Mouse (Mus musculus): Measurements from ENCODE around the gene G430095P16Rik.

G430095P16Rik gene

GRCm38 (mm10) chr8:84703466-84704249 lies 19.1 kb upstream of the G430095P16Rik start:
- DNase-seq = no peak

DNA sequence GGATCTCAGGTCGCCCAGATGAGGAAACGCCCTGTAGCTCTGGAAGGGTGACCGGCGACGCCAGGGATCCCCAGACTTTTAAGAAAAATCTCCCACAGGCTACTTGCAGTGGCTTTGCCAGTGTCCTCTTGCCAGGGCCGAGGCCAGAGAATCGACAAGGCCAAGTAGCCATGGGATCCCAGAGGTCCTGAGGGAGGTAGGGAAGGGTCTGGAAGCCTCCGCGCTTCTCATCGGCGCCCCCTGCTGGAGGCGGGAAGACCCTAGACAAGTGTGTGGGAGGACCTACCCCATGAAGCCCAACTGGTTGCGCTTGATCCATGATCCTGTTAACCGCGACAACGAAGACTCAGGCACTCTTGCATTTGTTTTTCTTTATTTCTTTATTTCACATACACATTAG lies 18.5 kb upstream of the G430095P16Rik start:
- peak; percentile 90 for DNase-seq

- peak; percentile 60 for DNase-seq
Measured at GRCm38 (mm10) chr8:84704867-84705831, 17.7 kb upstream of the G430095P16Rik start.

DNA sequence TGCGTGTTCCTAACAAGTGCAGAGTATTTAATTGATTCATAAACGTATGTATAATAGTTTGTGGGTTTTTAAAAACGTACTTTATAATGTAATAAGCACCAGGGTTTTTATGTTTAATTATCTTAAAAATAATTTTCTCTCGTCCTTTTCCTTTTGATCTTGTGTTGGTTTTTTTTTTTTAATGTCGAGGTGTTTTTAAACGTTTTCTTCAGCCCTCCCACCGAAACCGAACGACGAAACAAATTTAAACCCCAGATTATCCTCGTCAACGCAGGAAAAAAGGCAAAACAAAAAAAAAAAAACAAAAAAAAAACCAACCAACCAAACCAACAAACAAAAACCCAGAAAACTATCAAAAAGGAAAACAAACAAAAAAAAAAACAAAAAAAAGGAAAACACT lies 16.8 kb upstream of the G430095P16Rik start:
- DNase-seq = no peak

DNA sequence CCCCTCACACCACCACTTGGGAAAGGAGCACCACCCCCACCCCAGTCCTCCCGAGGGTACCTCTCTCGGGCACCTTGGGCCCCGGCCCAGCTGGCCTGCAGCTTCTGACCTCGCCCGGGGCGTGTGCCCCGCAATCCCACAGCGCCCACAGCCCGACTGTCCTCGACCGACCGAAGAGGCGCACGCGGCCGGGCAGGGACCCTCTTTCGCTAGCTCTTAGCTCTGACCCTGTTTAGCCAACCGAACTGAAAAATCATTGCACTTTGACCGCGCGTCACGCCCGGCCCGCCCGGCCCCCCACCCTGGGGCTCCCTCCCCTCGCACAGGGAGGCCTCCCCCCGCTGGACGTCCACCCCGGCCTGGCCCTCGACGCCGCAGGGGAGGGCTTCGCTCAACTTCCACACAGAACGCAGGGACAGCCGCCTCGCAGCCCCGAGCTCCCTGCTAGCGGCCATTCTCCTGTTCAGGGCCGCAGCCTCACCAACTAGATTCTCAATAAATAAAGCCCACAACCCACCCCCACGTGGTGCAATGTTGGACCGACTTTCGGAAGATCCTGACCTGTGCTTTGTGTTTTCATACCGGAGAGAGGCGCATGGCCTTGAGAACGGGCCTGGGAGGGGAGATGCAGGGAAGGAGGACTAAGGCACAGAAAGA lies 16.1 kb upstream of the G430095P16Rik start:
- DNase-seq = peak; percentile 53

- DNase-seq = peak; percentile 81
Measured at GRCm38 (mm10) chr8:84707267-84707883, 15.4 kb upstream of the G430095P16Rik start.

DNA sequence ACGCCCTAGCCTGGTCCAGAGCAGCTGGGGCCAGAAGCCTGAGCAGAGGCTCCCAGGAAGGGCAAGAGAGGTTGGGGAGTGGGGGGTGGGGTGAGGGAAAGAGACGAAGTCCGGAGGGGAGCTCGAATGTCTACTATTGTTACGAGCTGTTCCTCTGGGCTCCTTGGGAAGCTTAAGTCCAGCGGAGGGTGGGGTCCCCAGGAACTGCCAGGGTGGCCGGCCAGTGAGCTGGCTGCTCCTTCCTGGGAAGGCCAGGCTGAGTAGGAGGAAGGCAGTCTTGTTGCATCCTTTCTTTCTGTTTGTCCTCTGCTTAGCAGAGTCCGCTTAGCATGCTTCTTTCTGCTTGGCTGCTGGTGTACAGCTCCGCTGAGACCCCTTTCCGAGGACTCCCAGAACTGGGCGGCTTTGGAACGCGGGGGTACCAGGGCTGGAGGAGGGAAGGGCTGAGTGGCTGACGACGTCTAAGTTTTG lies 14.7 kb upstream of the G430095P16Rik start:
- peak; percentile 69 for DNase-seq

DNA sequence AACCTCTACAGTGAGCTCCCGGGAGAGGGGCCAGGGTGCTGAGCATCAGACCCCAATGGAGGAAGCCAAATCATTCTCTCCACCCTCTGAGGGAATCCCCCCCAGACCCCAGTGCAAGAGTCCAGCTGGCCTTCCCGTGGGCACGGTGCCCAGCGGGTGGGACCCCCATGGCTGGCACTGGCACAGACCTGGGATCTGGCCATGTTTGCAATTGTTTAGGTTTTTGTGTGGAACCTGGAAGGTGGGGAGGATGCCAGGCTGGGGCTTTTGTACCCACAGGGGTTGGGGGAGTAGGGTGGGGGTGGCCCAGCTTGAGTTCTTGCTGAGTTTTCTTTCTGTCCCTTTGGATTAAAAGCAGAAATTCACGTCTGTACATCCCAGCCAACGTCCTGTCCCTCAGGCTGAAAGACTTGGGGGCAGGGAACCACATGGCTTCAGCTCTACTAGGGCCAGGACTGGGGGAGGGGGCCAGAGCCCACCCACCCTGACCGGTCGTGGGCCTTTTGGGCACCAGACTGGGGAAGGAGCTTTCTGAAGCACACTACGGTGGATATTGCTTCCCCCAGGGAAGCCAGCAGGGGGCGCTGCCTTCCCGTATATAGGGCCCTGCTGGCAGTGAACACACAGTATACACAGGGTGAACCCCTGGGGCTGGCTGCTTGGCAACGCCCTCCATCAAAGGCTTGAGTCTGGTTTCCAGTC lies 13.9 kb upstream of the G430095P16Rik start:
- DNase-seq = peak; percentile 92

DNA sequence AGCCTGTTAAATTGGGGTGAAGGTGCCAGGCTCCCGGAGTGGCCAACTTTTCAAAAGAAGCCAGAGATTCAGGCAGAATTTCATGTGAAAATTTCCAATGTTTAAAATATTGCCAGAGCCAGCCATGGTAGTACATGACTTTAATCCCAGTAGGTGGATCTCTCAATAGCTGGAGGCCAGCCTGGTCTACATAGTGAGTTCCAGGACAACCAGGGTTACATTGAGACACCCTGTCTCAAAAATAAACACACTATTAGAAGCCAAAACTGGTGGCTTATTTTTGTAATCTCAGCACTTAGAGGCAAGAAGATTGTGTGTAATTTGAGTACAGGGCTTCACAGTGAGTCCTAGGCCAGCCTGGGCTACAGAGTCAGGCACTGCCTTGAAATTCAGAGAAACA lies 12.9 kb upstream of the G430095P16Rik start:
- no peak for DNase-seq

DNA sequence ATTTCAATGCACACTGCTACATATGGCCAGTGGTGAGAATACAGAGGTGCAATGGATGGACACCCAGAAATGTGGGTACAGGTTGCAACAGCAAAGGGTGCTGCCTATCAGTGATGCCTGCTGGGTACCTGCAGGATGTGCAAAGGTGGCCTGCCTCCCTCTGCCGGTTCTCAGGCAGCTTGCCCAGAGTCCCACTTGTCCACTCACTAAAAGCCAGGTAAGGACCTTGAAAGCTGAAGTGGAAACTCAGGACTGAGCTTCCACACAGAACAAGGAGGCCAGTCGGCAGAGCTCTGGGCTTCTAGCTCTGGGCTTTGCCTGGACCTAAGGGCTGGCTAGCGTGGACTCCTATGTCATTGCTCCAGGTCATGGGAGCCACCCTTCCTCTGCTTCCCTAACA lies 11.5 kb upstream of the G430095P16Rik start:
- peak; percentile 50 for DNase-seq

GRCm38 (mm10) chr8:84711933-84712758 lies 10.7 kb upstream of the G430095P16Rik start:
- peak; percentile 90 for DNase-seq

DNA sequence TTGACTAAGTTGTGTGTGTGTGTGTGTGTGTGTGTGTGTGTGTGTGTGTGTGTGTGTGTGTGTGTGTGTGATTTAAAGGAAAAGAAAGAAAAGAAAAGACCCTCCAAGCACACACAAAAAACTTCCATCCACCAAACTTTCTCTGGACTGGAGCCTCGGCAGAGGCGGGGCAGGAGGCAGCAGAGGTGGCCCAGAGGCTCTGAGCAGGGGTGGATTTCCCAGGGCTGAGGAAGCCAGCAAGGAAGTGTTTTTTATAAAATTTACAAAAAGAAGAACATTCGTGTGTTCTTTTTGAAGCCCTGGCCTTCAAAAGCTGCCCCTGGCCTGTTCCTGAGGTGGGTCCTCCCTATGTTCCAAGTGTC lies 10.1 kb upstream of the G430095P16Rik start:
- no peak for DNase-seq

DNA sequence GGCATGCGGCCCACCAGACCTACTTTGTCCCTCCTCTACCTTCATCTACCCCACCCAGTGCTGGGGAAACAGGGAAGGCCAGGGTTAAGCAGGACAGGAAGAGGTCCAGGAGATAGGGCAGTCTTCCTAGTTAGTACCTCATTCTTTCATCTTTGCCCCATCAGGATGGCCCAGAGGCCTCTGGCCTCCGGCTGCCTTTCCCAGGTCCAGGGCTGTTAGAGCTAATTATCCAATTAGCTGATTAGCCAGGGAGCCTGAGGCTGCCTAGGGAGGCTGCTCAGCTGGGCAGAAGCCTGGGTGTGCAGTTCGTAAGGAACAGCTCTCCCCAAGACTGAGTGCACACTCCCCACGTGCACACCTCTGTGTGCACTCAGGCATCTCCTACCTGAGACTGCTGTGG lies 9.4 kb upstream of the G430095P16Rik start:
- no peak for DNase-seq

DNA sequence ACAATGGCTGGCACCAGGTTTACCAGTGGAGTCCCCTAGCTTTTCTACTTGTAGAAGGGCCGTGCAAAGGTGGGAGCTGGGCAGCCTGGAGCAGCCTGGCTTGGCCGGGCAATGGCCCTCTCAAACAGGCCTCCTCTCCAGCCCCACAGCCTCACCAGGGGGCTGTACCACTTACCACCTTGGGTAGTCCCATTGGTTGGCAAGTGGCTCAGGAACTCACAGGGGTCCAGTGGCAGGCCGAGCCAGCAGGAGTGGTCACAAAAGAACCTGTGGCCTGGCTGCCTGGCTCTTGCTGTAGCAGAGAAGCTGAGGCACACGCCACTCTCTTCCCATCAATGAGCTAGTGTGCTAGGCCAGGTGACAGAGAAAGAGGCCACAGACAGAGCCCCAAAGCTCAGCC lies 8.6 kb upstream of the G430095P16Rik start:
- no peak for DNase-seq

DNA sequence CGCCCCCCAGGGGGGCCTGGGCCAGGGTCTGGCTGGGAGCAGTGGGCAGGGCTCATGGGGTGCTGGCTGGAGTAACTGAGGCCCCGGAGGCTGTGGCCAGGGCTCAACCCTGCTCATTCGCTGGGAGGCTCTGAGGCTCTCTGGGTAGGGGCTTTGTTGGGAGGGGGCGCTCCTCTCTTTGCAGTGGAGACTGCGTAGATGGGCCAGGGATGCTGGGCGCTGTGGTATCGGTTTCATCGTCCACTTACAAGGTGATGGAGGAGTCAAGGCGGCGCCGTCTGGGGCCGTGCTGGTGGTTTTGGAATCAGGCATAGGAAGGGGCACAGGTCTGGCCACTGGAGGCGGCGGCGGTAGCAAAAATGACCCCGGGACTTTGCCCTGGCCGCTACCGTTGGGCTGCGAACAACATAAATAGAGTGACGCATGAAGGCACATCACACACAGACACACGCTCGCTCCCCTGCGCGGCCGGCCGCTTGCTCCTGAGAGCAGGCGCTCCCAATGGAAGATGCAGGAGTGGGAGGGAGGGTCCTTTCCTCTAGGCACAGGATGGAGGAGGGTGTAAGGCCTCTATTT lies 6.8 kb upstream of the G430095P16Rik start:
- DNase-seq = no peak

DNA sequence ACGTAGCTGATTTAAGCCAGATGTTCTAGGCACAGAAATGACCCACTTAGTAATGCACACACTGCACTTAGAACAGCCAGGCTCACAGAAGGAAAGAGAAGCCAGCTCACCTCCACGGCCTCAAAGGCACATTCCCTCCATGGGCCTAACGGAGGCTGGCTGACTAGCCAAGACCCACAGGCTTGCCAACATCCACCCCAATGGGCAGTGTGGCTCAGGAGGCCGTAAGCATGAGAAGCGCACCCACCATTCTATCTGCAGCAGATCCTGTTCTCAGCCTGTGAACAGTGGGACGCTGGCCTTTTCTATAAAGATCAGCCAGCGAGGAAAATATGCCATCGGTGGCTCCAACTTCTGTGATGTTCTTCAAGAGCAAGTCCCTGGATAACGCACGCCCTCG lies 6.0 kb upstream of the G430095P16Rik start:
- DNase-seq = no peak

GRCm38 (mm10) chr8:84718476-84718875 lies 4.3 kb upstream of the G430095P16Rik start:
- no peak for DNase-seq

- DNase-seq = peak; percentile 61
Measured at GRCm38 (mm10) chr8:84718959-84719690, 3.7 kb upstream of the G430095P16Rik start.

DNA sequence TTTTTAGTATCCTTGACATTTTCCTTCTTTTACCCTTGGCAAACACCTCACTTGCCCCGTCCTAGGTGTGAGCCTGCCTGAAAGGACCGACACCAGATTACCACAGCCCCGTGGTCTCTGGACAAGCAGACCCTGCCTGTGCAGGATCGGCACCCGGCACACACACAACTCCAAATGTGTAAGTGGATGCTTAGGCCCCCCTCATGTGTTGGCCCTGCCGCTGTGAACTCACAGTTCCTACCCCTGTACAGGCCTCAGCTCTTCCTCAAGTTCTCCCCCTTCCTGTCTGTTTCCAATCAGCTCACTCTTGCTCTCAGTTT lies 317 bp upstream of the G430095P16Rik start:
- no peak for DNase-seq

DNA sequence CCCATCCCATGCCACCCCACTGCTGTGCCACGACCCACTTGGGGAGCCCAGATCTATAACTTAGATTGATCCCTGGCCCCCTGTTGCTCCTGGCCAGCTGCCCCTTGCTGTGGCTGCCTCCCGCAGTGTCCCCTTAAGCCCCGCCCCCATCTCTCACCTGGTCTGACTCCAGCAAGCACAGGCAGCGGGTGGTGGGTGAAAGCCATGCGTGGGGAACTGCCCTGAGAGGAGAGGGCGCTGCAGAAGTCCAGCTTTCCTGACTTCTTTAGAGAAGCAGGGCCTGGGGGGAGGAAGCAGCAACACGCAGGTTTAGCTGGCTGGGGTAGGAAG lies 729 bp downstream of the G430095P16Rik start:
- DNase-seq = no peak

All from lung, postnatal 10 days (tissue).